Mouse (Mus musculus): ENCODE results near the gene G0s2. TPM values are rescaled to one million over a fixed set of nuclear protein-coding genes. Genes with fewer than 3 reads are reported as not detected.

G0s2 gene
- 15.3 and 18.9 TPM in 2 replicates for polyA plus RNA-seq (2021; fragmentation: Nextera tagmentation)
- long read RNA-seq, experiment 1, transcript G0s2-201 (2 exons, 871 nt) = major isoform, 20 of 20 reads
- long read RNA-seq, experiment 1, partial matches to known transcripts = 0 of 20 reads
- long read RNA-seq, experiment 1, other reads (novel, unspliced or antisense) = 0 of 20 reads
- long read RNA-seq, experiment 2, partial matches to known transcripts = 0 of 5 reads
- long read RNA-seq, experiment 2, other reads (novel, unspliced or antisense) = 1 of 5 reads

GRCm38 (mm10) chr1:193272916-193273601 is at the start of gene G0s2:
Gene G0s2 (minus strand): TSS chr1:193273217.

GRCm38 (mm10) chr1:193263955-193264598 is 8.9 kb downstream of the G0s2 start, which contains the start of gene Hsd11b1:
Gene Hsd11b1 (minus strand): TSS chr1:193264075.

Other genes with a start within 250 kb of the G0s2 start
- 5.7 and 6.3 TPM in 2 replicates for gene Syt14, start 237.4 kb downstream of the G0s2 start, polyA plus RNA-seq (2021; fragmentation: Nextera tagmentation)
- gene Diexf, start 142.9 kb downstream of the G0s2 start, polyA plus RNA-seq (2021; fragmentation: Nextera tagmentation) = 0.88 and 1.4 TPM in 2 replicates
- gene Irf6, start 120.1 kb downstream of the G0s2 start, polyA plus RNA-seq (2021; fragmentation: Nextera tagmentation) = 0.39 and 0.41 TPM in 2 replicates
- 4.9 and 6.3 TPM in 2 replicates for gene A130010J15Rik, start 105.2 kb downstream of the G0s2 start, polyA plus RNA-seq (2021; fragmentation: Nextera tagmentation)
- gene Traf3ip3, start 71.5 kb downstream of the G0s2 start, polyA plus RNA-seq (2021; fragmentation: Nextera tagmentation) = 0.64 and 1.1 TPM in 2 replicates
- 0.46 and 0.54 TPM in 2 replicates for gene Lamb3, start 65.5 kb downstream of the G0s2 start, polyA plus RNA-seq (2021; fragmentation: Nextera tagmentation)
- 51.6 and 57.6 TPM in 2 replicates for gene Hsd11b1, start 9.1 kb downstream of the G0s2 start, polyA plus RNA-seq (2021; fragmentation: Nextera tagmentation)
- 13.1 and 13.7 TPM in 2 replicates for gene Camk1g, start 97.1 kb upstream of the G0s2 start, polyA plus RNA-seq (2021; fragmentation: Nextera tagmentation)